Mouse (Mus musculus): ENCODE measurements around the gene Cldn34b3.
"Not testable (repeated sequence)": the region's sequence is repeated elsewhere in the genome, so short reads cannot be mapped to it uniquely, and the experiment has no call there.

Cldn34b3 gene

DNA sequence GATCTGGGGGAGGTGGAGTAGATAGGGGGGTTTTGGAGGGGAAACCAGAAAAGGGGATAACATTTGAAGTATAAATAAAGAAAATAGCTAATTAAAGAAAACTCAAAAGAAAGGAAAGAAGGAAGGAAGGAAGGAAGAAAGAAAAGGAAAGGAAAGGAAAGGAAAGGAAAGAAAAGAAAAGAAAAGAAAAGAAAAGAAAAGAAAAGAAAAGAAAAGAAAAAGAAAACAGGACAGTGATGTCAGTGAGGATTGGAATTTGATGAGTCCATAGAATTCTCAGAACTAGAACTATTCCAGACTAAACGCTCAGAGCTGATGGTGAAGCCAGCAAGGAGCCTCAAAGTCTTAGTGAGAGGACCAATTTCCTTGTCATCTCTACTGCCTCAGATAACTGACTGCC, at the start of gene Cldn34b3:
TSS of gene Cldn34b3 (plus strand) at position 301 of the 400 bp plus-strand sequence.
- not testable (repeated sequence) for DNase-seq (ENCODE audit: low spot score)
